Mouse (Mus musculus) heart, embryonic 14.5 days (tissue): Measurements from ENCODE around the gene Olfr685. TPM values are rescaled to one million over a fixed set of nuclear protein-coding genes. Genes with fewer than 3 reads are reported as not detected.

Source experiments
- ATAC-seq: fragments of 200-750 bp; cut with Nextera tagmentation; 2 replicates; pipeline ENCODE4 v1.8.0; 2017; ENCODE audit warnings: low read depth, moderate TSS enrichment; ENCODE audit not compliant: insufficient number of reproducible peaks, insufficient read depth, low FRiP score
- H3K27ac ChIP-seq, 2 experiments: fragments of 200-500 bp in 1 of 2; fragments of 300-500 bp in 1 of 2; sonication (generic) in 1 of 2; replicated peaks in 1 of 2; 2 replicates each; pipeline ENCODE4 v1.5.1; 2012 to 2014; ENCODE audit warnings: low read depth in 2 of 2, low read length in 2 of 2, control low read depth in 1 of 2, mild to moderate bottlenecking in 1 of 2, mixed read lengths in 1 of 2; ENCODE audit not compliant: control insufficient read depth in 1 of 2, insufficient read depth in 1 of 2
- H3K27me3 ChIP-seq: fragments of 300-500 bp; sonication (generic); 2 replicates; pipeline ENCODE4 v1.6.1; 2014; ENCODE audit warnings: mild to moderate bottlenecking, low read length, control low read depth; ENCODE audit not compliant: control insufficient read depth, insufficient read depth
- H3K36me3 ChIP-seq: fragments of 300-500 bp; sonication (generic); 2 replicates; pipeline ENCODE4 v1.6.1; 2014; ENCODE audit warnings: mild to moderate bottlenecking, control low read depth, low read length, mixed read lengths; ENCODE audit not compliant: control insufficient read depth, insufficient read depth
- H3K4me1 ChIP-seq, 2 experiments: fragments of 200-500 bp in 1 of 2; fragments of 300-500 bp in 1 of 2; sonication (generic) in 1 of 2; 2 replicates each; pipeline ENCODE4 v1.6.1; 2012 to 2014; ENCODE audit warnings: low read length in 2 of 2, control low read depth in 1 of 2, mixed read lengths in 1 of 2; ENCODE audit not compliant: control insufficient read depth in 2 of 2, insufficient read depth in 2 of 2
- H3K4me2 ChIP-seq: fragments of 300-500 bp; sonication (generic); 2 replicates; pipeline ENCODE4 v1.6.1; 2014; ENCODE audit warnings: mild to moderate bottlenecking, low read length
- H3K4me3 ChIP-seq, 2 experiments: fragments of 200-500 bp in 1 of 2; fragments of 300-500 bp in 1 of 2; sonication (generic) in 1 of 2; 2 replicates each; pipeline ENCODE4 v1.5.1; 2012 to 2014; ENCODE audit warnings: low read length in 2 of 2, mild to moderate bottlenecking in 2 of 2, control low read depth in 1 of 2, low read depth in 1 of 2, moderate library complexity in 1 of 2; ENCODE audit not compliant: control insufficient read depth in 1 of 2, insufficient read depth in 1 of 2
- H3K9ac ChIP-seq: fragments of 300-500 bp; sonication (generic); 2 replicates; pipeline ENCODE4 v1.6.1; 2014; ENCODE audit warnings: mild to moderate bottlenecking, low read length
- H3K9me3 ChIP-seq: fragments of 300-500 bp; sonication (generic); 2 replicates; pipeline ENCODE4 v1.6.1; 2016; ENCODE audit warnings: low read length, control low read depth; ENCODE audit not compliant: control insufficient read depth
- WGBS: fragments of 180-500 bp; shearing (Covaris S2); extraction: QIAGEN DNeasy Blood & Tissue Kit; methylation state at CpG from one replicate; pipeline ENCODE4 v1.1.7; 2014; 5-methylcytosine and 5-hydroxymethylcytosine counted together
- polyA plus RNA-seq: library from polyadenylated mRNA; unstranded; fragments of >200 nt; fragmentation: Nextera tagmentation; extraction: Ambion mirVana; gene quantifications from 2 replicates; pipeline ENCODE4 v1.2.1, GENCODE M21; 2014

Olfr685 gene
- polyA plus RNA-seq, 1 experiment from 2014 or later = not detected

DNA sequence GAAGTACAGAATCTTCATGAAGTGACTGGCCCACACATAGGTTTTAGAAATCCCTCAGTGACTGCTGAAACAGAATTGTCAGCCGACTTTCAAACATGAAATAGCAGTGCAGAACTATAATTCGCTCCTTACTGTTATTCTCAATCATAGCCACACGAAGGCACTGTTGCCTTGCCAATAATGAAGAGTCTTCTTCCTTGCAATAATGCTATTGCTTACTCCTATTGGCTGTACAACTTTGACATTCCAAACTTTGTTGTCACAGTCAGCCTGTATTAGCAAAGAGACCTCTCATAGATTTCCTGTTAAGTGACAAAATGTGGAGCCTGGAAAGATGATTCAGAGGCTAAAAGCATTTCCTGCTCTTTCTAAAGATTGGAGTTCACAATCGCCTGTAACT is 15.0 kb downstream of the Olfr685 start:
- no peak overlapping the region for H3K27ac ChIP-seq
- no peak overlapping the region for H3K9ac ChIP-seq
- no peak overlapping the region for H3K4me2 ChIP-seq
- no peaks in the 10 kb centered on the region for H3K27me3 ChIP-seq
- H3K9me3 ChIP-seq = no peaks in the 10 kb centered on the region
- 36% methylated on average over 4 of the region's 4 CpGs for WGBS
- H3K4me1 ChIP-seq = no peaks in the 10 kb centered on the region
- ATAC-seq = no peak
- H3K36me3 ChIP-seq = no peaks in the 10 kb centered on the region
- H3K4me3 ChIP-seq = no peak overlapping the region

DNA sequence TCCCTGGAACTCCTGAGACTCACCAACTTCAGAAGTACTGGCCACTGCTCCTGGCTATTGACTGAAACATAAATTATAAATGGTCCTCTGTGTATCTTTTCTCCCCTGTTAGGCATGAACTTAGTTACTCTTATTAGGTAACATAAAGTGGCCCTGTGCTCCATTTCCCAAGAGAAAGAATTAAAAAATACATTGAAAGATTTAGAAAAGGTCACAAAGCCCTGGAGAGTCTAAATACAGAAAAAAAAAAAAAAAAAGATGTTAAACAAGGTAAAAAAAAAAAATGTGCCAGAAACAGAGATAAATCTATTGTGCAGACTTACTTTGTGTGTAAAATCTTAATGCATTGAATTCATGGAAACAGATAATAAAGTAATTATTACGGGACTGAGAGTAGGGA is 22.3 kb downstream of the Olfr685 start, which contains the start of gene Olfr684:
Olfr684 (minus strand) TSS at position 101 of the 400 bp plus-strand sequence.
- H3K9ac ChIP-seq = no peak within 1 kb of the TSS
- H3K9me3 ChIP-seq = no peaks in the 10 kb centered on the region
- H3K4me2 ChIP-seq = no peak within 1 kb of the TSS
- no peak for ATAC-seq
- H3K36me3 ChIP-seq = no peaks in the 10 kb centered on the region
- no peak within 1 kb of the TSS for H3K27ac ChIP-seq
- 42% methylated on average over 1 of the region's 1 CpGs for WGBS
- H3K27me3 ChIP-seq = no peaks in the 10 kb centered on the region
- H3K4me3 ChIP-seq = no peak within 1 kb of the TSS
- H3K4me1 ChIP-seq = no peaks in the 10 kb centered on the region

DNA sequence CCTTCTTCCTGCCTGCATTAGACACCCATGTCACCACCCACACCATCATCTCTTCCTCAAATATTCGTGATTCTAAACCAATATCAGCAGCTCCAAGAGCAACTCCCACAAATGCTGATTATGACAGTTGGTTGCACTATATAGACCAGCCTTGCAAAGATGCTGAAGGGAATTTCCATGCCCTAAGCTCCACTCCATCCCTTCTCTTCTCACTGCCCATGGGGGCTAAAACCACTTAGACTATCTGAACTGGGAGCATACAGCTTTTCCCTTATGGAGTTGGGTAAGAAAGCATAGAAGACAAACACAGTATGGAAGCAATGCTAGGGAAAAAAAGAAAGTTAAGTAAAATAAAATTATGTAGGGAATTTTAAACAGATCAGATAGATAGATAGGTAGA is 38.9 kb downstream of the Olfr685 start, which contains the start of gene Olfr683:
Olfr683 (minus strand) TSS at position 101 of the 400 bp plus-strand sequence.
- H3K27me3 ChIP-seq = no peaks in the 10 kb centered on the region
- no peaks in the 10 kb centered on the region; a peak in 1 of 4 replicates for H3K4me1 ChIP-seq
- H3K36me3 ChIP-seq = no peaks in the 10 kb centered on the region
- H3K27ac ChIP-seq = no peak within 1 kb of the TSS
- no peak within 1 kb of the TSS for H3K4me3 ChIP-seq
- no peak for ATAC-seq
- 59% methylated on average over 1 of the region's 1 CpGs for WGBS
- H3K9ac ChIP-seq = no peak within 1 kb of the TSS
- no peak within 1 kb of the TSS for H3K4me2 ChIP-seq
- no peaks in the 10 kb centered on the region for H3K9me3 ChIP-seq

DNA sequence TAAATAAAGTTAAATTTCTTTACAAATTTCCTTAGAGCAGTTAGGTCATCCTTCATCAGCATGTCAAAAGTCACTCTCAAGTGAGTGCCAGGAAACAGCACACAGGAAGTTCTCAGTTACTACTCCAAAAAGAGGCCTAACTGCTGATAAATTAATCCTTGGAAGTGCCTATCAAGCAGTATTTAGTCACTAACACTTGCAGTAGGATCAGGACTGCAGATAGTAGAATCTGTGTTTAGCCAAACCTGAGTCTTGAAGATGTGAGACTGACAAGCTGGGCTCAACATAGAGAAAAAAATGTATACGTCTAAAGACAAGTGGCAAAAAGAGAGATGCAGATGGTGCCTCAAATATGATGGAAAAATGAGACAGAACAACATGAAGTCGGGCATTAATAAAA is 44.5 kb downstream of the Olfr685 start:
- no peak for ATAC-seq

More for the DNA sequence above, 44.5 kb downstream of the Olfr685 start:
- H3K4me2 ChIP-seq = no peak overlapping the region
- H3K27me3 ChIP-seq = no peaks in the 10 kb centered on the region
- H3K9me3 ChIP-seq = no peaks in the 10 kb centered on the region
- no peaks in the 10 kb centered on the region for H3K36me3 ChIP-seq
- H3K9ac ChIP-seq = no peak overlapping the region
- no peak overlapping the region for H3K27ac ChIP-seq
- 66% methylated on average over 2 of the region's 2 CpGs for WGBS
- H3K4me1 ChIP-seq = no peaks in the 10 kb centered on the region; a peak in 1 of 4 replicates
- no peak overlapping the region for H3K4me3 ChIP-seq

Other genes with a start within 250 kb of the Olfr685 start
- gene Olfr670, start 223.4 kb downstream of the Olfr685 start, polyA plus RNA-seq = not detected in 2 replicates
- gene Olfr671, start 206.9 kb downstream of the Olfr685 start, polyA plus RNA-seq = not detected in 2 replicates
- gene Olfr672, start 184.0 kb downstream of the Olfr685 start, polyA plus RNA-seq = not detected in 2 replicates
- gene Olfr675, start 157.6 kb downstream of the Olfr685 start, polyA plus RNA-seq = not detected in 2 replicates
- gene Olfr676, start 153.3 kb downstream of the Olfr685 start, polyA plus RNA-seq = not detected in 2 replicates
- not detected in 2 replicates for gene Olfr677, start 134.6 kb downstream of the Olfr685 start, polyA plus RNA-seq
- not detected in 2 replicates for gene Olfr678, start 121.5 kb downstream of the Olfr685 start, polyA plus RNA-seq
- not detected in 2 replicates for gene Olfr679, start 104.8 kb downstream of the Olfr685 start, polyA plus RNA-seq
- gene Olfr680-ps1, start 93.2 kb downstream of the Olfr685 start, polyA plus RNA-seq = not detected in 2 replicates
- gene Olfr681, start 69.2 kb downstream of the Olfr685 start, polyA plus RNA-seq = not detected in 2 replicates
- gene Olfr683, start 39.0 kb downstream of the Olfr685 start, polyA plus RNA-seq = not detected in 2 replicates
- not detected in 2 replicates for gene Olfr684, start 22.4 kb downstream of the Olfr685 start, polyA plus RNA-seq
- gene Olfr686, start 21.5 kb upstream of the Olfr685 start, polyA plus RNA-seq = not detected in 2 replicates
- not detected in 2 replicates for gene Olfr688, start 102.1 kb upstream of the Olfr685 start, polyA plus RNA-seq
- gene Olfr689, start 125.2 kb upstream of the Olfr685 start, polyA plus RNA-seq = not detected in 2 replicates
- not detected in 2 replicates for gene Olfr690, start 148.1 kb upstream of the Olfr685 start, polyA plus RNA-seq
- gene Olfr691, start 156.3 kb upstream of the Olfr685 start, polyA plus RNA-seq = not detected in 2 replicates
- gene Olfr692, start 182.2 kb upstream of the Olfr685 start, polyA plus RNA-seq = not detected in 2 replicates
- gene Gm5901, start 189.0 kb upstream of the Olfr685 start, polyA plus RNA-seq = not detected in 2 replicates
- 30.2 and 34.0 TPM in 2 replicates for gene Fam160a2, start 214.0 kb upstream of the Olfr685 start, polyA plus RNA-seq
- not detected in 2 replicates for gene Cnga4, start 218.6 kb upstream of the Olfr685 start, polyA plus RNA-seq
- not detected in 2 replicates for gene Cckbr, start 239.7 kb upstream of the Olfr685 start, polyA plus RNA-seq